Mouse (Mus musculus) R1 (cell line): ENCODE measurements around the gene Hivep2.

Experiments used
- DNase-seq: peaks from one replicate; pipeline ENCODE4 v3.0.0-alpha.2; 2018; ENCODE audit warnings: low read depth, low spot score

The Hivep2 gene

DNA sequence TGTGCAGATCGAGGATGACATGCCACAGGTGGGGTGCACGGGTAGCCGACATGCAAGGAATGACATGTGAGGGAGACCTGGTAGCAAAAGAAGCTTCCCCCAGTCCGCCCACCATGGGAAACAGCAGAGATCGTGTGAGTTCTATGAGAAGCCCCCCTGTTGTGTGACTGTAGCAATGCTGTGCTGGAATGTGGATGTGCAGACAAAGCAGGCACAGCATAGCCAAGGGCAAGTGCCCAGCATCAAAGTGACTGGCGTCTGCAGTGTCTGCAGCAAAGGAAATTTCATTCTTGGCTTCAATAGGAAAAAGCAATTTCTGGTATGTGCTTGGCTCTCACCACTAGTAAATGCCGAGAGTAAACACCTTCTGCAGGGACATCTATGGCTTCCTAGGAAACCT, 199.0 kb downstream of the Hivep2 start:
- peak; percentile 35 for DNase-seq

DNA sequence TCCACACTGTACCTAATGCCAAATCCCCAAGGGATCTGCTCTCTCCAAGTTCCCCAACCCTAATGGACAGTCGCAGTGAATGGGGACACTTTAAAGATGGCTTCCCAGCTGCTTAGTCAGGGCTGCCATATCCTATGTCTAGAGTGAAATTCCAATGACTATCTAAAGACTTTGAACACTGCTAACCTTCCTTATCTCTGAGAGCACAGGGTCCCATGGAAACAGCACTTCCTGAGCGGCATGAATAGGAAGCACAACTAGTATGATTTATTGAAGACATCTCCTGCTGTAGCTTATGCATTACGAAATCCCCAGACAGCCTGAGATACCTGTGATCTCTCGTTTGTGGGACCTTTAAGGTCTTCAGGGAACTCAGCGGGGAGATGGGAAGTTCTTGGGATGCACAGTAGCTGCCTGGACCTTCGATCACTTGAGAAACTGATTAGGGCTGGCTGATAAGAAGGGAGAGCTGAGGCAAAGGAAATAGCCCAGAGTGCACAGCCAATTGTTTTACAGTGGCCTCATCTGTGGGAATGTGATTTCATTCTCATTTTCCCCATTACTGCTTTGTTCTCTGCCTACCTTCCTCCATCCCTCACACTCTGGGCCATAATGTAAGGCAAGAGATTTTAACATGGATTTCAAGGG, 202.4 kb downstream of the Hivep2 start:
- DNase-seq = no peak

DNA sequence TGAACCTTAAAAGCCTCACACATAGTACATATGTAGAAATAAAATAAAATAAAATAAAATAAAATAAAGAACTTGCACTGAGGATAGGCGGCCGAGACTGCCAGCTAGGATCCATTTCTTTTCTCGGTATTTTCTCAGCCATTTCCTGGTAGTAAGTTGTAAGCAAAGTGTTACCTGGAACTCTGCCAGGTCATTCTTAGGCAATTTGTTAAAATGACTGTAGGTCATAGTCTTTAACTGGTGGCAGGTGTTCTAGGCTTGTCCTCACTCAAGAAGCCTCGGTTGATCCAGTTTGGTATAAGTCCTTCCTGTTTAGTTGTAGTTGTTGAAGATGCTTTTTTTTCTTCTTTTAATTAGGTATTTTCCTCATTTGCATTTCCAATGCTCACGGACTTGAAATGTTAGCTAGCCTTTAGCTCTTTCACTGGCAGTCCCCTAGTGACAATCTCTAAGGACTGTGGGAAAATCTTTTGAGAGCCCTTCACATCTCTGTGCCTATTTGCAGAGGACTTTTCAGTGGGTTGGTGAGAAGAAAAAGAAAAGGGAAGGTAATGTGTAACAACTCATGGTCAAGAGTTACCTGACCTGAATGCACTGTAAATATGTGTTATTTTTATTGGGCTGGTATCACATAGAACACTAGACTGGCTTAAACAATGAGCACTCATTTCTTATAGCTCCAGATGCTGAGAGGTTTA, 203.1 kb downstream of the Hivep2 start:
- no peak for DNase-seq

DNA sequence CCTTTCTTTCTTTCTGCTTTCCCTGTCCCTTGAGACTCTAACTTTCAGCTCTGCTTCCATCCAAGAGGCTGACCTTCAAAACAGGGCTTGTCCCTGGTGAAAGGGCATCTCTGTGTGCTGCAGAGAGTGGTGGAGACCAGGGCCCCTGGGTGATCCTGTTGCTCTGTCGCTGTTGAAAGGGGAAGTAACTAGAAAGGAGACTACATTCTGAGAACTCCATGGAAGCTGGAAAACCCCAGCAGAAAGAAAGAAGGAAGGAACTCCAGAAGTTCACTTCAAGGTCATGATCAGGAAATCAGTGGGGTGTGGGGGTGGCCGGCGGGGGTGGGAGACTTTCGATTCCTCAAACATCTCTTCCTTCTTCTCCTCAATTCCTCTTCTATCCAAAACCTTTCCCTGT, 208.2 kb downstream of the Hivep2 start:
- DNase-seq = no peak

DNA sequence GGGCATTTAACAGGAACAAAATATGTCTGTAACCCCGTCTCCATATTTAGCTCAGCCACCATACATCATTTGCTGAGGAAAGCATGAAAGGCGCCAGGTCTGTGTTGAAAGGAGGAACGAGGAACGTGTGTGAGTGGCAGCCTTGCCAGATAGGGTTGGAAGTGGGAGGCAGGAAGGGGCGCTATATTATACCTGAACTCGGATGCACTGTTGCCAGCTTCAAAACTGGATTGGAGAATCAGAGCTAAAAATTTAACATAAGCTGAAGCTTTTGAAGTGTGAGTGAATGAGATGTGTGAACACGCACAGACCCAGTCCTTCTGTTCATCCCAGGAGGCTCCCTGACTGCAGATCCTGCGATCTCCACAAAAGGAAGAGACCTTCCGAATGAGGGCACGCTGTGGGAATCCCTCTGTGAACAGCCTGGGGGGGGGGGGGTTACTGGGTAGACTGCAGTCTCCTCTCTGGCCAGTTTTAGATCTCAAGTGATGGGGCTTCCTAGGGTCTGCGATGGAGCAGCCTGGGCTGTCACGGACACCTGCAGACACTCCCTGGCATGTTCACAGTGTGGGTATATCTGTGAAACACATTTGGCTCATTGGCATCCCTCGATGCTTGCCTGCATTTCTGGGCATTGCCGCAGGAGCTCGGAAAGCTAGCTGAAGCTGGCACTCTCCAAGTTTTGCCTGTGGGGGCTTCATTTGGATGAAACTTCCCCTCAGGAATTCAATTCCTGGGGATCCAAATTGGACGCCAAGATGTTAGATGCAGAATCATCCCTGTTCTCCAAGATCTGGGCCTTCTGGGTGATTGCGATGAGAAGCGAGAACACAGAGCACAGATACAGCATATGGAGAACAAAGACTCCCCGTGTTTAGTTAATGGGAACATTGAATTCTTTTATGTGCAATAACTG, 213.8 kb downstream of the Hivep2 start:
- DNase-seq = no peak

DNA sequence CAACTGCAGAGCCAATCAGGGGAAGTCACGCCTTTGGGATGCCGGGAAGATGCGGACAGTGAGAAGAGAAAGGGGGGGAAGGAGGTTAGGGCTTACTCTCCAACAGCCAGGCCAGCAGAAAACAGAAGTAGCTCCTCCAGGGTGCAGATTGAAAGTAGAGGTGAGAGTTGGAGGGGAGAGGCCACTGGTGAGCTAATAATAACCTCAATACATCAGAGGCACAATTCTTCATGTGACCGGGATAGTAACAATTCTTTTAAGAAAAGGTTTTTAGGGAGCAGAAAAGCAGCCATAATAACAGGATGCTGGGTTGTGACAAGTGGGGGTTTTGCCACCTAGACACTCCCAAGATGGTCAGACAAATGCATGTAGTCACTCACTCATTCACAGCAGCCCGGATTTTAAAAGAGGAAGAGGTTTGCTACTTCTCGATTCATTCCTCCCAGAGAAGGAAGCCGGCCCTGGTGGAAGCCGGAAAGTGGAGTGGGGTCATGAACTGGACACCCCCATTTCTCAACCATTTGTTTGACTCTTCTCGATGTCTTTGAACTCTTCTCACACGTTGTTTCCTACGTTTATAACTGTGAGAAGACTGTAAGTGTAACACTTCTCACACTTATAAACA, 220.6 kb downstream of the Hivep2 start:
- no peak for DNase-seq

DNA sequence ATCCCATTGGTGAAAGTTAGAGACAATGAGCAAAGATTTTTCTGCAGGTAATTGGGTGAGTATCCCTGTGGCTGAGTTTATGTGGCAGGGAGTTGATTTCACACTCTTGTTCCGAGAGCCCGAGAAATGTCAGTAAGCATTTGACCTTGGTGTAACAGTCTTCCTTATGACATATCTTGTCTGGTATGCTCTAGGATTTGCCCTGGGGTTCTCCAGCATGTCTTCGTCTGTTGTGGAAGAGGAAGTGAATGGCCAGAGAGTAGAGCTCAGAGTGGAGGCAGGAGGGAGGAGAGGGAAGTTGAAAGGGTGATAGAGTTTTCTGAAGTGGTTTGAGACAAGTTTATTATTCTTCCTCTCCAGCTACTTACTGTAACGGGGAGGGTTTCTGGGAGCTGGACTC, 223.2 kb downstream of the Hivep2 start:
- no peak for DNase-seq

DNA sequence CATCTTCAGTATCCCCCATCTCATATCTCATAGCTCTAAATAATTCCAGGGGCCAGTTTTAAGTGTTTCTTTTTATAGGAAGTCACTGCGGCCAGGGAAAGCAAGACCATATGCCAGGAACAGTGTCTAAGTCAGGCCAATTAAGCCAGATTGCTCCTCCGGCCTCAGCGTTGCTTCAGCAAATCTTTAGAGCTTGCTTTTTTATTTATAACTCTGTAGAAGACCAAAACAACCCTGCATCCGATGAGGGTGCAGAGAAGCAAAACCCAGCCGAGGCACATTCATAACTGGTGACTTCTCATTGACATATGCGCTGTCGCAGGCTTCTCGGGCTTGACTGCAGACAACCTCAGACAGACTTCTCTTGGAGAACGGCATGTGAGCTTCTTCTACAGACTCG, 225.3 kb downstream of the Hivep2 start:
- DNase-seq = no peak

DNA sequence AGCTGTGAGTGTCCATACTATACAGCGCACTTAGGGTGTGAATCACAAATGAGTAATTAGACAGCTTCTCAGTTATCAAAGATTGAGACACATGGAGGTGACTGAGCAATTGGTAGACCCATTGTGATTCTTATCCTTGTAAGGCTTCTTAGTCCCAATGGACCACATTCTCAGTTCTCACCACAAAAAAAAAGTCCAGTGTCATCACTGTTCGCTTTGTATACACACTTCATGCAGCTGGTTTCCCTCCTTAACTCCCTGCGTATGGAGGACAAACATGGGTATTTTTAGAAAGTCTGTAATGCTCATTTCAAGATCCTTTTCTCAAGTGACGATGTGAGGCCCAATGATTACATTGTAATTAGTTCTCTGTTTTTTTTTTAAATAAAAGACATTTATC, 226.3 kb downstream of the Hivep2 start:
- no peak for DNase-seq

DNA sequence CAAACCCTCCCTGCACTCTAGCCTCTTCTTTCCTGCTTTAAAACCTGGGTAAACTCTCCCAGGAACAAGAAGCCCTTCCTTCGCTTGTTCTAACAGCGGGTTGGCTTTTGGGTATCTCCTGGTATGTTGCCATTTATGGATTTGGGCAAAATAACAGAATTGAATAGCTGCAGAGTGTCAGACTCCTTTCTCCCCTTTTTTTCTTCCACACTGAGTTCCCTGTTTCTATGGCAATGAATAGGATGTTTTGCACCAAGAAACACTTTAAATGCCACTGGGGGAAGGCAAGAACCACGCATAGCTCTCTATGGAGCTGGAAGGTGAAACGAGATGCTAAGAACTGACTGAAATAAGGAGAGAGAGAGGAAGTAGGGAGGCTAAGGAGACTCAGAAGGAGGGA, 227.8 kb downstream of the Hivep2 start:
- DNase-seq = no peak

DNA sequence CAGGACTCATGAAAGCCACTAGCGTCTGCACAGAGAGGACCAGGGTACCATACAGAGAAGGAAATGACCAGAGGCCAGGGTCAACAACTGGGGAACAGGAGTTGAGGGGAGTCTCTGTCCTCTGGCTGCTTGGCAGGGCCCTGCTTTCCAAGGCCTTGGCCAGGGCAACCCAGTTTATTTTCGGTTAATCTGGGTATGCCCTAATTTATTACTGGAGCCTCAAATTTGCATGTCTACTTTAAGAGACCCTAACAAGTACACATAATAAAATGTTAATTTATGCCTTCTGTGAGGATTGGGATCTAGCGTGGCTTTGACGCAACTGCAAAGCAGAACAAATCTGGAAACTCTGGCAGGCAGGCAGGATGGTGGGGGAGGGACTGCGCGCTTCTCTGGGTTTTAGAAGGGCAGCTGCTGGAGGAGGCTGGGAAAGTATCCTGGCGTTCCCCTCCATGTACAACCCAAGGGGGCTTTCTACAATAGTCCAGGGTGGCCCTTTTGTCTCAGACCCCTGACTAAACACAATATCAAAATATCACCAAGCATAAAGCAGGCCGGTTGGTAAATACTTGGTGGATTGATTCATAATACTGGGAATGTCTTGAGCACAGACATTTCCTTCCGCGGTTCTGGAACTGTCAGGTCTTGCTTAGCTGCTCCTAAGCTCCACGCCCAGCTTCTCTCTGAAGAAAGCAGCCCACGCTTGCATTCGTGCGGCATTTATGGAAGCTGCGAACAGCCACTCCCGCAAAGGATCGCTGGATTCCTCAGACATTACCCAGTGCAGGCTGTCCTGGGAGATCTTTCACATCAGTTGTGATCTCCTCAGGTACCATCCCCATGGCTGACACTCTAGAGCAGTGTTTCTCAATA, 230.1 kb downstream of the Hivep2 start:
- no peak for DNase-seq

DNA sequence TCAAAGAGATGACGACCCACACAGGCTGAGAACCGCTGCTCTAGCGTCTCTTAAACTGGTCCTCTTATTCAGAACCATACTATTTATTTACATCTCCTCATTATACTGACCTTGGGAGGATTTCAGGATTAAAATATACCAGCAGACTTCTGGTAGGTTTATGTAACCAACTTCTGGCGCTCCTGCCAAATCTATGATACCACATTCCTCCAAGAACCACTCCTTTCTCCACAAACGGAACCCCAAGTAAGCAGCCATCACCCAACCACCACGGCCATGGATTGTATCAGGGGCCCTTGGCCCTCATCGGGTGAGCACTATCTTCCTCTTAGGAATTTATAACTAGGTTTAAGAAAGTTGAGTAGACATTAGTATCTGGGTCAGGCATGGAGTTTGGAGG, 230.9 kb downstream of the Hivep2 start:
- no peak for DNase-seq

DNA sequence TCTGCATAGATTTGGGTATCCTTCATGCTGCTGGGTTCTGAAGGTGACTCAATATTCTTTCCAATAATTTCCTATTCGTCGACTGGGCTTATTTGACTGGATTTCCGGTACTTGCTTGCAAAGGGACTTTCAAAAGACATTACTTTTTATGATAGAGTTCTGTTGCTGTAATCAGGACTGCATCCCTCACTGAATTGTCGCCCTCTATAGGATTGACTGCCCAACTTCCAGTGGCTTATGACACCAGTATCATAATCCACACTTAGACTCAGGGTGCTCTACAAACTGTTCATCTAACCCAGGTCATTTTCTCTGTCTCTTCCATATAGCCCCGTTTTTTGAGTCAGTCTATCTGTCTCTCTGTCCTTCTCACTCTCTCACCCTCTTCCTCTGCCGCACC, 231.4 kb downstream of the Hivep2 start:
- DNase-seq = no peak

DNA sequence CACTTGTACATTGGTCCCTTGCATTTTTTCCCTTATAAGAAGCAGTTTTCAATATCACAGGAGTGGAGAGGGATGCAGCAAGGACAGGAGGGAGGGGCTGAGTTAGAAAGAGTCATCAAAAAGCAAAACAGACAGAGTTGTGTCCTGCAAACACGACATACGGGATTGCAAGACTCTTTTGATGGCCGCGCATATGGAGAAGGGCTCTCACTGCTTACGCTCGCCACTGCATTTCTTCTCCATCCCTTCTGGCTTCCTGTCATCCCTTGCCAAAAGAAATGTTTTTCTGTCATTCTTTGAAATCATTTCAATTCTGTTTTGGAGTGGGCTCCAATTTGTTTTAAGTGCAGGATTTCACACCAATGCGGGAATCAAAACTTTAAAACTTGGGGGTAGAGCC, 233.5 kb downstream of the Hivep2 start:
- DNase-seq = no peak

DNA sequence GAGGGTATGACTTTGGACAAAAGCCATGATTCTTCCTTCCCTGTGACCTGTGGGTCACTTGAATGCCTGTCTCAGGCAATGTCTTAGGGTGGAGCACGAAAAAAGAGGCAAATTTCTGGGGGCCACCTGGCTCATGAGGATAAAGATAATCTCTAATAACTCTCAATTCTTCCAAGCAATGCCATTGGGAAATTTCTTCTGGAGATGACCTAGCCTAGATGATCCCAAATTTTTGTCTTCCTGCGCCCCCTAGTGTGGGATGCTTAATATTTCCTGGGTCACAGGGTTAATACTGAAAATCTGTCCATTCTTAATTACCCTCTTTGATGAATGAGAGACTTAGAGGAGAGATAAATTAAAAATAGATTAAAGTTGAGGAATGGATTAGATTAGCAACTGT, 234.4 kb downstream of the Hivep2 start:
- DNase-seq = peak; percentile 47
